10 mouse cellular contexts compared by ENCODE assay signal in the genomic region with DNA sequence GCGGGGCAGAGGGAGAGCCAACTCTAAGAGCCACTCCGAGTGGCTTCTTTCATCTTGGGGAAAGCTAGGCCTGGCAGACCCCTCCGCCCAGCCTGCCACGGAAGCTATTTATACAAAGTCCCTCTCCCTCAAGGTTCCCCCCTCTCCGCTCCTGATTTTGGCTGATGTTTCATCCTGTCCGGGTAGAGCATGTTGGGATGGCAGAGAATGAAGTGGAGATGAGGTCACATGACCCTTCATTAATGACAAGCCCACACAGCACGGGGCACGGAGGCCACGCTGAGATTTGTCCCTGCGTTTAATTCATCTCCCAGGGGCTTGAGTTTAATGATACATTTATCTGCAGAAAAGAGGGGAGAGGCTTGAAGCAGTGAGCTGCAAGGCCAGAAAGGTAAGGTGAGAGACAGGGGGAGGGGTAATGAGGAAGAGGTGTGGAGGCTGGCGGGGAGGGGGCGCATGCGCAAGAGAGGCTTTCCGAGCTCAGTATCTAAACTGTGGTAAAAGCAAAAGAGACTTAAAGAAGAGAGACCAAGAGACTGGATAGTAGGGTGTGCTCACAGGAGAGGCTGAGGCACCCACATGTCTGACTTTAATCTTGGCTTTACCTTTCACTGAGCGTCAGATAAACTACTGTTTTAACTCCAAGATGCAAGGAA.
DNase-seq lines count a peak whose midpoint lies in the region; ATAC-seq and TF ChIP-seq lines count a peak whose summit lies in the region.
"Had no signal": no experiment of that assay in that cellular context is flagged by ENCODE, and none has a peak within 500 bp of the region (broad histone marks: within the 10 kb centered on the region; RNA-seq: fewer than 3 reads in every experiment).

No protein-coding gene starts in this region.

- H3K36me3 ChIP-seq in lung, embryonic 14.5 days (ENCODE audit: insufficient read depth), result no peaks in the 10 kb centered on the region
- no peaks in the 10 kb centered on the region for H3K36me3 ChIP-seq in forebrain, embryonic 11.5 days (ENCODE audit: control insufficient read depth, insufficient read depth, low read length)
- no peaks in the 10 kb centered on the region for H3K36me3 ChIP-seq in limb, embryonic 14.5 days (ENCODE audit: control insufficient read depth, insufficient read depth, low read length)
- H3K36me3 ChIP-seq in stomach, embryonic 16.5 days (ENCODE audit: control insufficient read depth, insufficient read depth, low read length), result no peaks in the 10 kb centered on the region

- TF ChIP-seq CTCF in lung, embryonic 14.5 days (IDR thresholded peaks at IDR 0.05; ENCODE audit: low read depth), result no peak
- no peak for TF ChIP-seq CTCF in left cerebral cortex, adult 2 months (IDR thresholded peaks at IDR 0.05)

- no peak overlapping the region for H3K4me3 ChIP-seq in lung, embryonic 14.5 days (ENCODE audit: low read depth, low read length)
- H3K4me3 ChIP-seq in forebrain, embryonic 11.5 days (ENCODE audit: low read depth, low read length), result no peak overlapping the region
- no peak overlapping the region; the same call in 1 of the 2 replicates for H3K4me3 ChIP-seq in limb, embryonic 14.5 days (replicated peaks; ENCODE audit: low read length)
- 0 out of 2 replicates have a peak overlapping the region, but pooled peaks have one; percentile 10 for H3K4me3 ChIP-seq in stomach, embryonic 16.5 days (replicated peaks; ENCODE audit: low read length)
- H3K4me3 ChIP-seq in left cerebral cortex, adult 2 months, result no peak overlapping the region

- peak overlapping the region; percentile 43 for H3K4me2 ChIP-seq in lung, embryonic 14.5 days
- H3K4me2 ChIP-seq in forebrain, embryonic 11.5 days (ENCODE audit: low read depth, low read length, severe bottlenecking), result no peak overlapping the region
- H3K4me2 ChIP-seq in limb, embryonic 14.5 days (replicated peaks; ENCODE audit: low read depth, low read length, severe bottlenecking), result peak overlapping the region; percentile 6; the same call in 1 of the 2 replicates
- peak overlapping the region; percentile 21; the same call in 1 of the 2 replicates for H3K4me2 ChIP-seq in stomach, embryonic 16.5 days (ENCODE audit: low read depth, low read length)

- H3K9me3 ChIP-seq in lung, embryonic 14.5 days (ENCODE audit: low read depth, low read length), result no peaks in the 10 kb centered on the region
- H3K9me3 ChIP-seq in forebrain, embryonic 11.5 days (ENCODE audit: control insufficient read depth, low read length), result no peaks in the 10 kb centered on the region
- H3K9me3 ChIP-seq in limb, embryonic 14.5 days (ENCODE audit: control insufficient read depth, low read length), result no peaks in the 10 kb centered on the region
- no peaks in the 10 kb centered on the region for H3K9me3 ChIP-seq in stomach, embryonic 16.5 days (replicated peaks; ENCODE audit: control insufficient read depth, low read length)

- intact Hi-C loops in left cerebral cortex, adult 2 months (cut with DNase I), result no loop called here

- H3K9ac ChIP-seq in lung, embryonic 14.5 days, result no peak overlapping the region
- H3K9ac ChIP-seq in forebrain, embryonic 11.5 days (ENCODE audit: low read length), result no peak overlapping the region
- no peak overlapping the region for H3K9ac ChIP-seq in limb, embryonic 14.5 days (ENCODE audit: low read depth, low read length, severe bottlenecking)
- no peak overlapping the region for H3K9ac ChIP-seq in stomach, embryonic 16.5 days (ENCODE audit: low read length)
- H3K9ac ChIP-seq: liver, embryonic 14.5 days had no signal

- WGBS in lung, embryonic 14.5 days, result 18% methylated on average over 15 of the region's 15 CpGs
- WGBS in forebrain, embryonic 11.5 days, result 39% methylated on average over 15 of the region's 15 CpGs
- WGBS in limb, embryonic 14.5 days, result 24% methylated on average over 15 of the region's 15 CpGs
- WGBS in stomach, embryonic 16.5 days, result 24% methylated on average over 15 of the region's 15 CpGs

- no peaks in the 10 kb centered on the region for H3K4me1 ChIP-seq in lung, embryonic 14.5 days (ENCODE audit: insufficient read depth)
- peaks cover 11% of the 10 kb centered on the region; the same call in 1 of the 2 replicates for H3K4me1 ChIP-seq in forebrain, embryonic 11.5 days (replicated peaks; ENCODE audit: control insufficient read depth, insufficient read depth, low read length)
- no peaks in the 10 kb centered on the region for H3K4me1 ChIP-seq in limb, embryonic 14.5 days (ENCODE audit: control insufficient read depth, insufficient read depth, low read length)
- no peaks in the 10 kb centered on the region for H3K4me1 ChIP-seq in stomach, embryonic 16.5 days (ENCODE audit: control insufficient read depth, insufficient read depth, low read length)

- DNase-seq in lung, embryonic 14.5 days, result no peak
- no peak for DNase-seq in lung, postnatal 10 days
- no peak for DNase-seq in forebrain, embryonic 11.5 days (ENCODE audit: low spot score)
- DNase-seq in limb, embryonic 14.5 days (ENCODE audit: low spot score), result no peak
- no peak for DNase-seq in yolk sac, embryonic 10.5 days (ENCODE audit: low spot score)
- DNase-seq in left cerebral cortex, adult 2 months (ENCODE audit: extremely low spot score in 1 of 2, low spot score in 2 of 2), result no peak
- DNase-seq: cerebellum, adult 2 months; gastrocnemius, postnatal 36 days had no signal

- TF ChIP-seq POLR2A in limb, embryonic 14.5 days (IDR thresholded peaks at IDR 0.05; ENCODE audit: borderline replicate concordance, extremely low read depth, insufficient read depth, insufficient read length), result no peak

- no peak for ATAC-seq in lung, embryonic 14.5 days (ENCODE audit: insufficient read depth)
- ATAC-seq in forebrain, embryonic 11.5 days (replicated peaks; ENCODE audit: low FRiP score), result 0 out of 2 replicates have a peak, but pooled peaks have one; percentile 30
- ATAC-seq in limb, embryonic 14.5 days (ENCODE audit: low FRiP score, low read depth), result no peak
- ATAC-seq in stomach, embryonic 16.5 days (ENCODE audit: insufficient read depth, low FRiP score), result no peak

- H3K27ac ChIP-seq in lung, embryonic 14.5 days (ENCODE audit: low read depth), result no peak overlapping the region
- H3K27ac ChIP-seq in forebrain, embryonic 11.5 days (ENCODE audit: low read depth, low read length), result no peak overlapping the region
- no peak overlapping the region for H3K27ac ChIP-seq in limb, embryonic 14.5 days (replicated peaks; ENCODE audit: low read depth, low read length)
- H3K27ac ChIP-seq in stomach, embryonic 16.5 days (ENCODE audit: low read length), result no peak overlapping the region
- H3K27ac ChIP-seq in left cerebral cortex, adult 2 months, result no peak overlapping the region
- H3K27ac ChIP-seq: liver, embryonic 14.5 days had no signal

- no peaks in the 10 kb centered on the region for H3K27me3 ChIP-seq in lung, embryonic 14.5 days (ENCODE audit: insufficient read depth, low read length)
- no peaks in the 10 kb centered on the region for H3K27me3 ChIP-seq in forebrain, embryonic 11.5 days (ENCODE audit: control insufficient read depth, insufficient read depth, low read length)
- H3K27me3 ChIP-seq in limb, embryonic 14.5 days (ENCODE audit: control insufficient read depth, insufficient read depth, low read length), result no peaks in the 10 kb centered on the region
- peaks cover 3% of the 10 kb centered on the region; the same call in 1 of the 2 replicates for H3K27me3 ChIP-seq in stomach, embryonic 16.5 days (ENCODE audit: control insufficient read depth, insufficient read depth, low read length)
